8 mouse cellular contexts compared by ENCODE assay signal in genomic region chr14:16365362-16366173, GRCm38 (mm10). TPM values are rescaled to one million over a fixed set of nuclear protein-coding genes. Genes with fewer than 3 reads are reported as not detected.
DNase-seq lines count a peak whose midpoint lies in the region; ATAC-seq and TF ChIP-seq lines count a peak whose summit lies in the region.

No protein-coding gene starts in this region.

- peak overlapping the region; percentile 63 for H3K4me2 ChIP-seq in hindbrain, embryonic 11.5 days (replicated peaks; ENCODE audit: low read depth, low read length)

- TF ChIP-seq POLR2A in MEL (IDR thresholded peaks at IDR 0.05; ENCODE audit: control insufficient read depth in 1 of 2, insufficient read depth in 1 of 2, low read depth in 1 of 2, low read length in 2 of 2, poor library complexity in 1 of 2) = peak in 1 of 2 experiments; percentile 24; a peak in 2 of 4 replicates

- H3K4me3 ChIP-seq in MEL (ENCODE audit: control insufficient read depth in 1 of 2, insufficient read depth in 1 of 2, low read depth in 2 of 2, low read length in 2 of 2) = peak overlapping the region; percentile 81 to 91
- H3K4me3 ChIP-seq in hindbrain, embryonic 11.5 days (ENCODE audit: low read depth, low read length) = peak overlapping the region; percentile 94

- peaks cover 0 to 15% of the 10 kb centered on the region in 2 experiments; a peak in 2 of 4 replicates for H3K36me3 ChIP-seq in MEL (ENCODE audit: control insufficient read depth in 1 of 2, insufficient read depth in 2 of 2, low read length in 2 of 2)
- H3K36me3 ChIP-seq in hindbrain, embryonic 11.5 days (ENCODE audit: control insufficient read depth, insufficient read depth, low read length) = no peaks in the 10 kb centered on the region

- H3K27ac ChIP-seq in MEL (ENCODE audit: control insufficient read depth, low read depth, low read length) = peak overlapping the region; percentile 66
- peak overlapping the region; percentile 98 for H3K27ac ChIP-seq in hindbrain, embryonic 11.5 days (ENCODE audit: low read depth, low read length)

- no peak for TF ChIP-seq CTCF in MEL (IDR thresholded peaks at IDR 0.05 in 2 of 3, conservative IDR thresholded peaks at IDR 0.05 in 1 of 3; ENCODE audit: control insufficient read depth in 1 of 3, insufficient read depth in 1 of 3, low read depth in 2 of 3, low read length in 3 of 3, poor library complexity in 1 of 3, severe bottlenecking in 1 of 3)

- TF ChIP-seq RAD21 in MEL (IDR thresholded peaks at IDR 0.05; ENCODE audit: low read depth, low read length) = no peak

- peak; percentile 60 for ATAC-seq in frontal cortex, adult (ENCODE audit: low TSS enrichment)
- ATAC-seq in hindbrain, embryonic 11.5 days (ENCODE audit: low FRiP score) = peak; percentile 72

- no peaks in the 10 kb centered on the region for H3K9me3 ChIP-seq in MEL (replicated peaks; ENCODE audit: insufficient read depth, low read length)
- no peaks in the 10 kb centered on the region for H3K9me3 ChIP-seq in hindbrain, embryonic 11.5 days (ENCODE audit: control insufficient read depth, low read length)

- WGBS in hindbrain, embryonic 11.5 days = under 1% methylated on average over 73 of the region's 87 CpGs

- H3K4me1 ChIP-seq in MEL (ENCODE audit: control insufficient read depth in 1 of 2, insufficient read depth in 2 of 2, low read length in 2 of 2) = peaks cover 6 to 11% of the 10 kb centered on the region in 2 experiments; a peak in 2 of 4 replicates
- H3K4me1 ChIP-seq in hindbrain, embryonic 11.5 days (replicated peaks; ENCODE audit: control insufficient read depth, insufficient read depth, low read length) = 0 out of 2 replicates have a peak, but pooled peaks cover 3% of the 10 kb centered on the region

- DNase-seq in MEL (ENCODE audit: low read depth, low spot score) = no peak
- DNase-seq in cerebellum, adult 9-10 months = peak; percentile 71
- peak; percentile 77 for DNase-seq in hindbrain, embryonic 11.5 days (ENCODE audit: low spot score)
- peak; percentile 69 to 79 for DNase-seq in layer of hippocampus, postnatal 10 days (ENCODE audit: low spot score in 2 of 2)
- DNase-seq in lung, postnatal 14 days = peak; percentile 68
- peak; percentile 67 for DNase-seq in ovary, postnatal 36 days (ENCODE audit: low spot score)
- DNase-seq in thymus, postnatal 14 days = peak; percentile 79

- H3K9ac ChIP-seq in MEL (ENCODE audit: control insufficient read depth, low read depth, low read length, poor library complexity, severe bottlenecking) = peak overlapping the region; percentile 88
- peak overlapping the region; percentile 98 for H3K9ac ChIP-seq in hindbrain, embryonic 11.5 days (ENCODE audit: low read depth, low read length)

- H3K27me3 ChIP-seq in MEL (ENCODE audit: control insufficient read depth in 1 of 2, insufficient read depth in 2 of 2, low read length in 2 of 2) = no peaks in the 10 kb centered on the region
- H3K27me3 ChIP-seq in hindbrain, embryonic 11.5 days (ENCODE audit: control insufficient read depth, insufficient read depth, low read length) = no peaks in the 10 kb centered on the region

- no peak for TF ChIP-seq EP300 in MEL (IDR thresholded peaks at IDR 0.05; ENCODE audit: low read depth in 1 of 2, low read length in 2 of 2)

- H3K79me2 ChIP-seq in MEL (ENCODE audit: control insufficient read depth, insufficient read depth, low read length, poor library complexity) = peaks cover 34% of the 10 kb centered on the region

TF ChIP-seq in MEL, 35 proteins besides CTCF, POLR2A, EP300 and RAD21:
- TF ChIP-seq NELFE (IDR thresholded peaks at IDR 0.05; ENCODE audit: low read depth, low read length) = 0 out of 2 replicates have a peak, but pooled peaks have one; percentile 20
- peak; percentile 46; the same call in 1 of the 2 replicates for TF ChIP-seq HCFC1 (IDR thresholded peaks at IDR 0.05; ENCODE audit: low read depth, low read length)
- TF ChIP-seq TCF12 (IDR thresholded peaks at IDR 0.05; ENCODE audit: low read depth, low read length) = no peak
- peak; percentile 99 for TF ChIP-seq UBTF (IDR thresholded peaks at IDR 0.05; ENCODE audit: borderline replicate concordance, insufficient read depth, low read depth, low read length)
- TF ChIP-seq MXI1 (IDR thresholded peaks at IDR 0.05; ENCODE audit: low read depth, low read length) = peak; percentile 8; the same call in 1 of the 2 replicates
- TF ChIP-seq JUND (IDR thresholded peaks at IDR 0.05; ENCODE audit: low read depth, low read length) = no peak
- TF ChIP-seq MYC (IDR thresholded peaks at IDR 0.05; ENCODE audit: low read depth, low read length) = no peak
- no peak for TF ChIP-seq USF2 (IDR thresholded peaks at IDR 0.05; ENCODE audit: borderline replicate concordance in 1 of 2, insufficient read depth in 1 of 2, low read depth in 1 of 2, low read length in 2 of 2)

RNA-seq across cellular contexts. Expression of gene Top2b, which starts 0.6 kb away (rescaled TPM):
- total RNA-seq in MEL (2012; rRNA removed) = 29.5 and 31.8 TPM in 2 replicates
- 100 to 1,000 TPM in 1 of 2 experiments, 10 to 100 TPM in 1; 39.5 to 190 TPM for polyA plus RNA-seq in MEL (2012; ENCODE audit: insufficient read depth in 1 of 2, insufficient read length in 2 of 2, low read depth in 1 of 2, low replicate concordance in 2 of 2, missing spikeins in 1 of 2)
- polyA plus RNA-seq in hindbrain, embryonic 11.5 days (2014; fragmentation: Nextera tagmentation; extraction: Ambion mirVana) = 137 and 154 TPM in 2 replicates
- 100 to 1,000 TPM; 160 TPM for total RNA-seq in layer of hippocampus, postnatal 10 days (2021)
